Mouse (Mus musculus) forebrain, embryonic 16.5 days (tissue): ENCODE results near the gene B3glct. TPM values are rescaled to one million over a fixed set of nuclear protein-coding genes. Genes with fewer than 3 reads are reported as not detected.

Experiments
- ATAC-seq: fragments of 200-750 bp; cut with Nextera tagmentation; 2 replicates; pipeline ENCODE4 v1.8.0; 2017; ENCODE audit warnings: mild to moderate bottlenecking, moderate library complexity
- H3K27ac ChIP-seq: fragments of 300-500 bp; sonication (generic); 2 replicates; pipeline ENCODE4 v1.5.1; 2014; ENCODE audit warnings: low read length, control low read depth
- H3K27me3 ChIP-seq: fragments of 300-500 bp; sonication (generic); replicated peaks from 2 replicates; pipeline ENCODE4 v1.6.1; 2014; ENCODE audit warnings: low read length; ENCODE audit not compliant: control insufficient read depth, insufficient read depth
- H3K36me3 ChIP-seq: fragments of 300-500 bp; sonication (generic); 2 replicates; pipeline ENCODE4 v1.6.1; 2014; ENCODE audit not compliant: control insufficient read depth, insufficient read depth
- H3K4me1 ChIP-seq: fragments of 300-500 bp; sonication (generic); replicated peaks from 2 replicates; pipeline ENCODE4 v1.6.1; 2014; ENCODE audit warnings: low read length; ENCODE audit not compliant: control insufficient read depth, insufficient read depth
- H3K4me2 ChIP-seq: fragments of 300-500 bp; sonication (generic); 2 replicates; pipeline ENCODE4 v1.6.1; 2014; ENCODE audit warnings: mild to moderate bottlenecking, low read length, control low read depth
- H3K4me3 ChIP-seq: fragments of 300-500 bp; sonication (generic); replicated peaks from 2 replicates; pipeline ENCODE4 v1.5.1; 2014; ENCODE audit warnings: mild to moderate bottlenecking, low read length, control low read depth
- H3K9ac ChIP-seq: fragments of 300-500 bp; sonication (generic); replicated peaks from 2 replicates; pipeline ENCODE4 v1.6.1; 2014; ENCODE audit warnings: low read depth, low read length, control low read depth
- H3K9me3 ChIP-seq: fragments of 300-500 bp; sonication (generic); 2 replicates; pipeline ENCODE4 v1.6.1; 2016; ENCODE audit warnings: low read length; ENCODE audit not compliant: control insufficient read depth
- WGBS: fragments of 180-500 bp; shearing (Covaris S2); extraction: QIAGEN DNeasy Blood & Tissue Kit; methylation state at CpG from one replicate; pipeline ENCODE4 v1.1.7; 2014; 5-methylcytosine and 5-hydroxymethylcytosine counted together
- polyA plus RNA-seq: library from polyadenylated mRNA; unstranded; fragments of >200 nt; fragmentation: Nextera tagmentation; extraction: Ambion mirVana; gene quantifications from 2 replicates; pipeline ENCODE4 v1.2.1, GENCODE M21; 2015

Gene B3glct
- polyA plus RNA-seq, 1 experiment from 2014 or later: 14.4 TPM

- Histone ChIP-seq H3K27me3 (no peaks in the 10 kb centered on the region), H3K9ac (no peak overlapping the region), H3K4me1 (0 out of 2 replicates have a peak, but pooled peaks cover 2% of the 10 kb centered on the region), H3K4me2 (no peak overlapping the region), H3K36me3 (no peaks in the 10 kb centered on the region), H3K4me3 (no peak overlapping the region), H3K9me3 (no peaks in the 10 kb centered on the region), H3K27ac (no peak overlapping the region)
- ATAC-seq: no peak
- WGBS: 70% methylated on average over 8 of the region's 8 CpGs
Observed at GRCm38 (mm10) chr5:149647367-149648115, 30.5 kb upstream of the B3glct start.

- H3K9ac ChIP-seq: no peak overlapping the region
- H3K4me1 ChIP-seq: 0 out of 2 replicates have a peak, but pooled peaks cover 2% of the 10 kb centered on the region
- H3K36me3 ChIP-seq: no peaks in the 10 kb centered on the region
- no peaks in the 10 kb centered on the region for H3K9me3 ChIP-seq
- no peaks in the 10 kb centered on the region for H3K27me3 ChIP-seq
- ATAC-seq: no peak
- no peak overlapping the region for H3K4me2 ChIP-seq
- H3K4me3 ChIP-seq: no peak overlapping the region
- 67% methylated on average over 4 of the region's 4 CpGs for WGBS
- H3K27ac ChIP-seq: no peak overlapping the region
Observed at GRCm38 (mm10) chr5:149648196-149648595, 29.8 kb upstream of the B3glct start.

- Histone ChIP-seq H3K9me3 (no peaks in the 10 kb centered on the region), H3K27ac (no peak overlapping the region), H3K4me3 (no peak overlapping the region), H3K9ac (no peak overlapping the region), H3K4me1 (0 out of 2 replicates have a peak, but pooled peaks cover 2% of the 10 kb centered on the region), H3K36me3 (no peaks in the 10 kb centered on the region), H3K4me2 (no peak overlapping the region), H3K27me3 (no peaks in the 10 kb centered on the region)
- WGBS: 59% methylated on average over 6 of the region's 6 CpGs
- ATAC-seq: no peak
Observed at GRCm38 (mm10) chr5:149648895-149649406, 29.1 kb upstream of the B3glct start.

GRCm38 (mm10) chr5:149649499-149650178, 28.4 kb upstream of the B3glct start:
- Histone ChIP-seq H3K9ac (no peak overlapping the region), H3K4me3 (no peak overlapping the region), H3K4me1 (0 out of 2 replicates have a peak, but pooled peaks cover 2% of the 10 kb centered on the region), H3K9me3 (no peaks in the 10 kb centered on the region), H3K4me2 (no peak overlapping the region), H3K27ac (no peak overlapping the region), H3K36me3 (no peaks in the 10 kb centered on the region), H3K27me3 (no peaks in the 10 kb centered on the region)
- ATAC-seq: no peak
- 71% methylated on average over 14 of the region's 14 CpGs for WGBS

GRCm38 (mm10) chr5:149650179-149650553, 27.9 kb upstream of the B3glct start:
- Histone ChIP-seq H3K27ac (no peak overlapping the region), H3K4me2 (no peak overlapping the region), H3K4me1 (0 out of 2 replicates have a peak, but pooled peaks cover 2% of the 10 kb centered on the region), H3K27me3 (no peaks in the 10 kb centered on the region), H3K9me3 (no peaks in the 10 kb centered on the region), H3K36me3 (no peaks in the 10 kb centered on the region), H3K9ac (no peak overlapping the region), H3K4me3 (no peak overlapping the region)
- no peak for ATAC-seq
- WGBS: 53% methylated on average over 4 of the region's 4 CpGs

- Histone ChIP-seq H3K9me3 (no peaks in the 10 kb centered on the region), H3K27me3 (no peaks in the 10 kb centered on the region), H3K4me1 (no peaks in the 10 kb centered on the region), H3K9ac (no peak overlapping the region), H3K27ac (no peak overlapping the region), H3K4me2 (no peak overlapping the region), H3K36me3 (no peaks in the 10 kb centered on the region), H3K4me3 (no peak overlapping the region)
- WGBS: 93% methylated on average over 9 of the region's 9 CpGs
- no peak for ATAC-seq
Observed at GRCm38 (mm10) chr5:149655636-149656035, 22.4 kb upstream of the B3glct start.

- Histone ChIP-seq H3K9me3 (0 out of 2 replicates have a peak, but pooled peaks cover 2% of the 10 kb centered on the region), H3K9ac (no peak overlapping the region), H3K36me3 (no peaks in the 10 kb centered on the region), H3K27me3 (no peaks in the 10 kb centered on the region), H3K27ac (no peak overlapping the region), H3K4me3 (no peak overlapping the region), H3K4me1 (no peaks in the 10 kb centered on the region), H3K4me2 (no peak overlapping the region)
- no peak for ATAC-seq
- WGBS: 64% methylated on average over 3 of the region's 3 CpGs
Observed at GRCm38 (mm10) chr5:149658022-149658421, 20.0 kb upstream of the B3glct start.

- H3K27me3 ChIP-seq: no peaks in the 10 kb centered on the region
- 72% methylated on average over 9 of the region's 9 CpGs for WGBS
- ATAC-seq: no peak
- H3K36me3 ChIP-seq: no peaks in the 10 kb centered on the region
- no peak overlapping the region for H3K4me3 ChIP-seq
- no peak overlapping the region for H3K9ac ChIP-seq
- no peak overlapping the region for H3K4me2 ChIP-seq
- H3K4me1 ChIP-seq: no peaks in the 10 kb centered on the region
- H3K9me3 ChIP-seq: 0 out of 2 replicates have a peak, but pooled peaks cover 2% of the 10 kb centered on the region
- no peak overlapping the region for H3K27ac ChIP-seq
Observed at GRCm38 (mm10) chr5:149658741-149659413, 19.2 kb upstream of the B3glct start.

- H3K9ac ChIP-seq: no peak overlapping the region
- no peak for ATAC-seq
- H3K4me3 ChIP-seq: no peak overlapping the region
- 75% methylated on average over 9 of the region's 9 CpGs for WGBS
- no peaks in the 10 kb centered on the region for H3K27me3 ChIP-seq
- 0 out of 2 replicates have a peak, but pooled peaks cover 2% of the 10 kb centered on the region for H3K9me3 ChIP-seq
- no peak overlapping the region for H3K4me2 ChIP-seq
- no peak overlapping the region for H3K27ac ChIP-seq
- no peaks in the 10 kb centered on the region for H3K4me1 ChIP-seq
- H3K36me3 ChIP-seq: no peaks in the 10 kb centered on the region
Observed at GRCm38 (mm10) chr5:149659414-149659780, 18.6 kb upstream of the B3glct start.
